ENCODE assay signal across 9 mouse cellular contexts in genomic region chr9:39603333-39603845, GRCm38 (mm10). TPM values are rescaled to one million over a fixed set of nuclear protein-coding genes. Genes with fewer than 3 reads are reported as not detected.
A peak's percentile ranks its signal among the peaks of the same experiment; 100 is the strongest.
DNase-seq lines count a peak whose midpoint lies in the region; ATAC-seq and TF ChIP-seq lines count a peak whose summit lies in the region.
"Had no signal": no experiment of that assay in that cellular context is flagged by ENCODE, and none has a peak within 500 bp of the region (broad histone marks: within the 10 kb centered on the region; RNA-seq: fewer than 3 reads in every experiment).

No protein-coding gene starts in this region.

- TF ChIP-seq EP300 in lung, postnatal 0 days (IDR thresholded peaks at IDR 0.05) = no peak

- under 1% methylated on average over 9 of the region's 9 CpGs for WGBS in lung, postnatal 0 days
- under 1% methylated on average over 9 of the region's 9 CpGs for WGBS in embryonic facial prominence, embryonic 10.5 days
- 3% methylated on average over 9 of the region's 9 CpGs for WGBS in heart, embryonic 15.5 days
- 3% methylated on average over 9 of the region's 9 CpGs for WGBS in liver, embryonic 15.5 days (ENCODE audit: insufficient replicate concordance)

- DNase-seq in lung, postnatal 0 days (ENCODE audit: low spot score) = peak; percentile 32
- DNase-seq in lung, postnatal 14 days = no peak
- peak; percentile 61 for DNase-seq in embryonic facial prominence, embryonic 10.5 days (ENCODE audit: low spot score)
- no peak for DNase-seq in spleen, postnatal 10 days (ENCODE audit: low spot score in 2 of 2)

- ATAC-seq in lung, postnatal 0 days = no peak; the same call in 1 of the 2 replicates
- ATAC-seq in heart, embryonic 15.5 days (replicated peaks; ENCODE audit: insufficient number of reproducible peaks, insufficient read depth, low FRiP score, low read depth) = no peak
- ATAC-seq in liver, embryonic 15.5 days (ENCODE audit: insufficient read depth) = no peak
- no peak for ATAC-seq in CD4-positive, CD25-positive, alpha-beta regulatory T cell, adult 4 months
- ATAC-seq in megakaryocyte-erythroid progenitor cell, adult 5-6 weeks (replicated peaks; ENCODE audit: low FRiP score, low TSS enrichment, poor library complexity, severe bottlenecking) = no peak

- H3K9me3 ChIP-seq in lung, postnatal 0 days (ENCODE audit: low read length) = no peaks in the 10 kb centered on the region
- H3K9me3 ChIP-seq in embryonic facial prominence, embryonic 10.5 days = no peaks in the 10 kb centered on the region
- no peaks in the 10 kb centered on the region for H3K9me3 ChIP-seq in heart, embryonic 15.5 days (replicated peaks)
- no peaks in the 10 kb centered on the region for H3K9me3 ChIP-seq in liver, embryonic 15.5 days (replicated peaks)
- H3K9me3 ChIP-seq: megakaryocyte, embryonic 14.5 days had no signal

- no peak overlapping the region for H3K9ac ChIP-seq in lung, postnatal 0 days (replicated peaks; ENCODE audit: low read depth)
- H3K9ac ChIP-seq in heart, embryonic 15.5 days = peak overlapping the region; percentile 36
- no peak overlapping the region for H3K9ac ChIP-seq in liver, embryonic 15.5 days

- H3K4me3 ChIP-seq in lung, postnatal 0 days (ENCODE audit: low read depth, low read length) = peak overlapping the region; percentile 3; the same call in 1 of the 2 replicates
- H3K4me3 ChIP-seq in embryonic facial prominence, embryonic 10.5 days = peak overlapping the region; percentile 58
- peak overlapping the region; percentile 53 for H3K4me3 ChIP-seq in heart, embryonic 15.5 days
- H3K4me3 ChIP-seq in liver, embryonic 15.5 days (replicated peaks) = no peak overlapping the region
- H3K4me3 ChIP-seq: megakaryocyte, embryonic 14.5 days had no signal

- TF ChIP-seq CTCF in lung, postnatal 0 days (IDR thresholded peaks at IDR 0.05) = no peak

- 0 out of 2 replicates have a peak, but pooled peaks cover 5% of the 10 kb centered on the region for H3K4me1 ChIP-seq in lung, postnatal 0 days (ENCODE audit: insufficient read depth, low read depth, low read length)
- peaks cover 17% of the 10 kb centered on the region; the same call in 1 of the 2 replicates for H3K4me1 ChIP-seq in embryonic facial prominence, embryonic 10.5 days
- H3K4me1 ChIP-seq in heart, embryonic 15.5 days (replicated peaks) = peaks cover 3% of the 10 kb centered on the region; the same call in 1 of the 2 replicates
- no peaks in the 10 kb centered on the region for H3K4me1 ChIP-seq in liver, embryonic 15.5 days (replicated peaks)
- H3K4me1 ChIP-seq: megakaryocyte, embryonic 14.5 days had no signal

- H3K27ac ChIP-seq in lung, postnatal 0 days (ENCODE audit: low read length) = no peak overlapping the region
- H3K27ac ChIP-seq in embryonic facial prominence, embryonic 10.5 days (replicated peaks) = peak overlapping the region; percentile 44; the same call in 1 of the 2 replicates
- peak overlapping the region; percentile 9; the same call in 1 of the 2 replicates for H3K27ac ChIP-seq in heart, embryonic 15.5 days
- no peak overlapping the region for H3K27ac ChIP-seq in liver, embryonic 15.5 days (replicated peaks)

- H3K4me2 ChIP-seq in lung, postnatal 0 days (replicated peaks; ENCODE audit: low read depth, low read length) = peak overlapping the region; percentile 48
- peak overlapping the region; percentile 70 for H3K4me2 ChIP-seq in heart, embryonic 15.5 days
- H3K4me2 ChIP-seq in liver, embryonic 15.5 days = 0 out of 2 replicates have a peak overlapping the region, but pooled peaks have one; percentile 5

- no peaks in the 10 kb centered on the region for H3K27me3 ChIP-seq in lung, postnatal 0 days (replicated peaks; ENCODE audit: insufficient read depth, low read length)
- H3K27me3 ChIP-seq in embryonic facial prominence, embryonic 10.5 days (replicated peaks; ENCODE audit: low read depth, poor library complexity, severe bottlenecking) = peaks cover 15% of the 10 kb centered on the region; the same call in 1 of the 2 replicates
- H3K27me3 ChIP-seq in heart, embryonic 15.5 days = no peaks in the 10 kb centered on the region
- H3K27me3 ChIP-seq in liver, embryonic 15.5 days = peaks cover 17% of the 10 kb centered on the region

- H3K36me3 ChIP-seq in lung, postnatal 0 days (ENCODE audit: insufficient read depth, low read length) = no peaks in the 10 kb centered on the region
- no peaks in the 10 kb centered on the region for H3K36me3 ChIP-seq in embryonic facial prominence, embryonic 10.5 days (replicated peaks)
- H3K36me3 ChIP-seq in heart, embryonic 15.5 days = no peaks in the 10 kb centered on the region
- H3K36me3 ChIP-seq in liver, embryonic 15.5 days (replicated peaks) = no peaks in the 10 kb centered on the region

RNA-seq across cellular contexts. Expression of gene AW551984, which starts 0.8 kb away (rescaled TPM):
- polyA plus RNA-seq in lung, postnatal 0 days (2015; fragmentation: Nextera tagmentation; extraction: Ambion mirVana) = 1.4 and 1.7 TPM in 2 replicates
- polyA plus RNA-seq in embryonic facial prominence, embryonic 10.5 days (2016; fragmentation: Nextera tagmentation; extraction: Ambion mirVana) = 6.8 and 10.4 TPM in 2 replicates
- 8.2 and 11.3 TPM in 2 replicates for polyA plus RNA-seq in heart, embryonic 15.5 days (2015; fragmentation: Nextera tagmentation; extraction: Ambion mirVana)
- polyA plus RNA-seq in liver, embryonic 15.5 days (2015; fragmentation: Nextera tagmentation; extraction: Ambion mirVana) = 3.2 and 4.6 TPM in 2 replicates
- polyA plus RNA-seq in CD4-positive, CD25-positive, alpha-beta regulatory T cell, adult 4 months (2017; shearing (Covaris generic)) = not detected
- not detected in 2 replicates for total RNA-seq in megakaryocyte-erythroid progenitor cell, adult 5-6 weeks (2014; fragmentation: Nextera tagmentation)
- not detected in 2 replicates for total RNA-seq in megakaryocyte-erythroid progenitor cell, adult 5-6 weeks (2017)

RNA-seq across cellular contexts. Expression of gene Olfr148, which starts 7.1 kb away (rescaled TPM):
- not detected in 2 replicates for polyA plus RNA-seq in lung, postnatal 0 days (2015; fragmentation: Nextera tagmentation; extraction: Ambion mirVana)
- polyA plus RNA-seq in embryonic facial prominence, embryonic 10.5 days (2016; fragmentation: Nextera tagmentation; extraction: Ambion mirVana) = not detected in 2 replicates
- not detected in 2 replicates for polyA plus RNA-seq in heart, embryonic 15.5 days (2015; fragmentation: Nextera tagmentation; extraction: Ambion mirVana)
- not detected in 2 replicates for polyA plus RNA-seq in liver, embryonic 15.5 days (2015; fragmentation: Nextera tagmentation; extraction: Ambion mirVana)
- polyA plus RNA-seq in CD4-positive, CD25-positive, alpha-beta regulatory T cell, adult 4 months (2017; shearing (Covaris generic)) = not detected
- total RNA-seq in megakaryocyte-erythroid progenitor cell, adult 5-6 weeks (2014; fragmentation: Nextera tagmentation) = not detected in 2 replicates
- total RNA-seq in megakaryocyte-erythroid progenitor cell, adult 5-6 weeks (2017) = not detected in 2 replicates

RNA-seq across cellular contexts. Expression of gene Olfr960, which starts 17.8 kb away (rescaled TPM):
- polyA plus RNA-seq in lung, postnatal 0 days (2015; fragmentation: Nextera tagmentation; extraction: Ambion mirVana) = not detected in 2 replicates
- polyA plus RNA-seq in embryonic facial prominence, embryonic 10.5 days (2016; fragmentation: Nextera tagmentation; extraction: Ambion mirVana) = not detected in 2 replicates
- polyA plus RNA-seq in heart, embryonic 15.5 days (2015; fragmentation: Nextera tagmentation; extraction: Ambion mirVana) = not detected in 2 replicates
- not detected in 2 replicates for polyA plus RNA-seq in liver, embryonic 15.5 days (2015; fragmentation: Nextera tagmentation; extraction: Ambion mirVana)
- polyA plus RNA-seq in CD4-positive, CD25-positive, alpha-beta regulatory T cell, adult 4 months (2017; shearing (Covaris generic)) = not detected
- total RNA-seq in megakaryocyte-erythroid progenitor cell, adult 5-6 weeks (2014; fragmentation: Nextera tagmentation) = not detected in 2 replicates
- not detected in 2 replicates for total RNA-seq in megakaryocyte-erythroid progenitor cell, adult 5-6 weeks (2017)

RNA-seq across cellular contexts. Expression of gene Olfr959, which starts 28.0 kb away (rescaled TPM):
- polyA plus RNA-seq in lung, postnatal 0 days (2015; fragmentation: Nextera tagmentation; extraction: Ambion mirVana) = not detected in 2 replicates
- not detected in 2 replicates for polyA plus RNA-seq in embryonic facial prominence, embryonic 10.5 days (2016; fragmentation: Nextera tagmentation; extraction: Ambion mirVana)
- polyA plus RNA-seq in heart, embryonic 15.5 days (2015; fragmentation: Nextera tagmentation; extraction: Ambion mirVana) = not detected in 2 replicates
- not detected in 2 replicates for polyA plus RNA-seq in liver, embryonic 15.5 days (2015; fragmentation: Nextera tagmentation; extraction: Ambion mirVana)
- not detected for polyA plus RNA-seq in CD4-positive, CD25-positive, alpha-beta regulatory T cell, adult 4 months (2017; shearing (Covaris generic))
- total RNA-seq in megakaryocyte-erythroid progenitor cell, adult 5-6 weeks (2014; fragmentation: Nextera tagmentation) = not detected in 2 replicates
- not detected in 2 replicates for total RNA-seq in megakaryocyte-erythroid progenitor cell, adult 5-6 weeks (2017)

RNA-seq across cellular contexts. Expression of gene Olfr961, which starts 41.5 kb away (rescaled TPM):
- not detected in 2 replicates for polyA plus RNA-seq in lung, postnatal 0 days (2015; fragmentation: Nextera tagmentation; extraction: Ambion mirVana)
- polyA plus RNA-seq in embryonic facial prominence, embryonic 10.5 days (2016; fragmentation: Nextera tagmentation; extraction: Ambion mirVana) = not detected in 2 replicates
- not detected in 2 replicates for polyA plus RNA-seq in heart, embryonic 15.5 days (2015; fragmentation: Nextera tagmentation; extraction: Ambion mirVana)
- not detected in 2 replicates for polyA plus RNA-seq in liver, embryonic 15.5 days (2015; fragmentation: Nextera tagmentation; extraction: Ambion mirVana)
- polyA plus RNA-seq in CD4-positive, CD25-positive, alpha-beta regulatory T cell, adult 4 months (2017; shearing (Covaris generic)) = not detected
- total RNA-seq in megakaryocyte-erythroid progenitor cell, adult 5-6 weeks (2014; fragmentation: Nextera tagmentation) = not detected in 2 replicates
- total RNA-seq in megakaryocyte-erythroid progenitor cell, adult 5-6 weeks (2017) = not detected in 2 replicates

Comparison
In these comparisons a context has a peak if more than half of its experiments do, and no peak if none do; other contexts are left out.
1. DNase-seq: peak in lung, postnatal 0 days (single experiment) and embryonic facial prominence, embryonic 10.5 days (single experiment); none in lung, postnatal 14 days (single experiment) and spleen, postnatal 10 days (0 of 2).
2. H3K27ac ChIP-seq: peak in embryonic facial prominence, embryonic 10.5 days (single experiment) and heart, embryonic 15.5 days (single experiment); none in lung, postnatal 0 days (single experiment) and liver, embryonic 15.5 days (single experiment).
3. H3K4me2 ChIP-seq: peak in every context shown above with its lines; median percentile 70 in heart, embryonic 15.5 days; 48 in lung, postnatal 0 days; 5 in liver, embryonic 15.5 days.